11 mouse cellular contexts compared by ENCODE assay signal in the genomic region with DNA sequence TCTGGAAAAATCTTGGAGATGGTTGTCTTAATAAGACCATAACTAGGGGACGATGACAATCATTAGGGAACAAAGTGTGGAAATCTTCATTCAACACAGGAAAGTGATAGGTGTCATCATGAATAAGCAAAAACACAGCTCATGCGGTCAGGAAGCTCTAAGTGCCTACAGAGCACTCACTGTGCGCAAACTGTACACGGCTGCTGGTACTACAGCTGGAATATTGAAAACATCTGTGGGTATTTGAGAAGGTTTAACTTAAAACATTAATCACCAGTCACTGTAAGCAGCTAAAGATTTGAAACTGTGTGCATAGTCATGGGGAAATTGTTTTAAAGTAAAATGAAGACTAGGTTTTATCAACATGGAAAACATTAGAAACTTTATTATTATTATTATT.
"Had no signal": no experiment of that assay in that cellular context is flagged by ENCODE, and none has a peak within 500 bp of the region (broad histone marks: within the 10 kb centered on the region; RNA-seq: fewer than 3 reads in every experiment).

No protein-coding gene starts in this region.

- H3K9ac ChIP-seq: liver, embryonic 13.5 days had no signal

- H3K4me2 ChIP-seq: liver, embryonic 13.5 days; midbrain, embryonic 11.5 days had no signal

- H3K36me3 ChIP-seq: liver, embryonic 13.5 days had no signal

- H3K27ac ChIP-seq: liver, embryonic 13.5 days; stomach, postnatal 0 days had no signal

- DNase-seq: kidney, adult 18-20 months; kidney, adult 9 months; liver, embryonic 13.5 days; lung, adult 2 months; lung, postnatal 14 days; midbrain, embryonic 14.5 days; right cerebral cortex, adult 18-20 months; right cerebral cortex, postnatal 4 days; thymus, postnatal 25 days had no signal

- H3K9me3 ChIP-seq: liver, embryonic 13.5 days had no signal

- H3K4me1 ChIP-seq: liver, embryonic 13.5 days had no signal

- H3K4me3 ChIP-seq: liver, embryonic 13.5 days had no signal

- H3K27me3 ChIP-seq: liver, embryonic 13.5 days had no signal
